In the genomic region with DNA sequence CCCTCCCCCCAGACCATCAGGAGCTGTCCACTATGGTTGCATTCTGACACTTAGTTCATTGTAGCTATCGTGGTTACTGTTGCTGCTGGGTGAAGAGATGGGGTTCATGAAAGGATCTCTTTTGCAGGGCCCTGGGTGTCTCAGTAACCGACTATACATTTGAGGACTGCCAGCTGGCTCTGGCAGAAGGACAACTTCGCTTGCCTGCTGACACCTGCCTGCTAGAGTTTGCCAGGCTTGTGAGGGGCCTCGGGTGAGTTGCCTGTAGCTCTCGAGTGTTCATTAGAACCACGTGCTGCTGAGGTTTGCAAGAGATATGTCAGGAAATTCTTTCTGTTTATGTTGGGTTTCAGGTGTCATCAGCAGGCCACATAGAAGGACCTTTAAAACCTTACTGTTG, we compare ENCODE assay signal across 31 mouse cellular contexts. TPM values are rescaled to one million over a fixed set of nuclear protein-coding genes. Genes with fewer than 3 reads are reported as not detected.
DNase-seq lines count a peak whose midpoint lies in the region; ATAC-seq lines count a peak whose summit lies in the region.
"Had no signal": no experiment of that assay in that cellular context is flagged by ENCODE, and none has a peak within 500 bp of the region (broad histone marks: within the 10 kb centered on the region; RNA-seq: fewer than 3 reads in every experiment).

No protein-coding gene starts in this region.

- no peaks in the 10 kb centered on the region for H3K4me1 ChIP-seq in forebrain, embryonic 11.5 days (replicated peaks; ENCODE audit: control insufficient read depth, insufficient read depth, low read length)
- H3K4me1 ChIP-seq in forebrain, embryonic 16.5 days (replicated peaks; ENCODE audit: control insufficient read depth, insufficient read depth, low read length): no peaks in the 10 kb centered on the region; the same call in 1 of the 2 replicates
- H3K4me1 ChIP-seq in intestine, embryonic 15.5 days (replicated peaks): no peaks in the 10 kb centered on the region
- H3K4me1 ChIP-seq: embryonic facial prominence, embryonic 15.5 days; limb, embryonic 10.5 days; midbrain, embryonic 12.5 days; stomach, embryonic 15.5 days had no signal

- H3K4me3 ChIP-seq in forebrain, embryonic 11.5 days (ENCODE audit: low read depth, low read length): no peak overlapping the region
- no peak overlapping the region for H3K4me3 ChIP-seq in forebrain, embryonic 16.5 days (replicated peaks; ENCODE audit: low read length)
- H3K4me3 ChIP-seq in intestine, embryonic 15.5 days (replicated peaks): no peak overlapping the region
- H3K4me3 ChIP-seq: embryonic facial prominence, embryonic 15.5 days; heart, embryonic 12.5 days; left cerebral cortex, adult 2 months; limb, embryonic 10.5 days; midbrain, embryonic 12.5 days; stomach, embryonic 15.5 days had no signal

- no peak overlapping the region for H3K4me2 ChIP-seq in forebrain, embryonic 11.5 days (ENCODE audit: low read depth, low read length, severe bottlenecking)
- H3K4me2 ChIP-seq in forebrain, embryonic 16.5 days (ENCODE audit: low read length): no peak overlapping the region
- H3K4me2 ChIP-seq in intestine, embryonic 15.5 days (replicated peaks): no peak overlapping the region
- H3K4me2 ChIP-seq: embryonic facial prominence, embryonic 15.5 days; heart, embryonic 12.5 days; midbrain, embryonic 12.5 days; stomach, embryonic 15.5 days had no signal

- no peak for ATAC-seq in forebrain, embryonic 11.5 days (replicated peaks; ENCODE audit: low FRiP score)
- ATAC-seq in forebrain, embryonic 16.5 days: no peak
- ATAC-seq in intestine, embryonic 15.5 days: no peak
- ATAC-seq: CD4-positive, CD25-positive, alpha-beta regulatory T cell, adult 4 months; lung, postnatal 0 days had no signal

- no peak overlapping the region for H3K9ac ChIP-seq in forebrain, embryonic 11.5 days (ENCODE audit: low read length)
- H3K9ac ChIP-seq in forebrain, embryonic 16.5 days (replicated peaks; ENCODE audit: low read depth, low read length): no peak overlapping the region
- H3K9ac ChIP-seq in intestine, embryonic 15.5 days: no peak overlapping the region
- H3K9ac ChIP-seq: embryonic facial prominence, embryonic 15.5 days; heart, embryonic 12.5 days; midbrain, embryonic 12.5 days; stomach, embryonic 15.5 days had no signal

- H3K27me3 ChIP-seq in forebrain, embryonic 11.5 days (ENCODE audit: control insufficient read depth, insufficient read depth, low read length): no peaks in the 10 kb centered on the region
- H3K27me3 ChIP-seq in forebrain, embryonic 16.5 days (replicated peaks; ENCODE audit: control insufficient read depth, insufficient read depth, low read length): no peaks in the 10 kb centered on the region
- H3K27me3 ChIP-seq in intestine, embryonic 15.5 days (replicated peaks): no peaks in the 10 kb centered on the region
- H3K27me3 ChIP-seq: embryonic facial prominence, embryonic 15.5 days; heart, embryonic 12.5 days; midbrain, embryonic 12.5 days; stomach, embryonic 15.5 days had no signal

- intact Hi-C loops in left cerebral cortex, postnatal 4 days (cut with DNase I): loop anchor here (5.0 kb wide), 2 partner anchors 83 to 97 kb away; no protein-coding TSS in a partner anchor

- peak; percentile 43 for DNase-seq in forebrain, embryonic 11.5 days (ENCODE audit: low spot score)
- peak; percentile 38 for DNase-seq in left cerebral cortex, postnatal 4 days
- DNase-seq in left cerebral cortex, adult 18-20 months (ENCODE audit: low spot score in 2 of 2): no peak
- peak; percentile 44 to 63 for DNase-seq in cerebellum, adult 18-20 months
- peak; percentile 27 to 42 for DNase-seq in cerebellum, postnatal 14 days
- DNase-seq in spleen, postnatal 36 days (ENCODE audit: low spot score in 2 of 2): no peak
- DNase-seq: adrenal gland, postnatal 14 days; heart, postnatal 10 days; kidney, adult 18-20 months; layer of hippocampus, adult 9-11 months; liver; right cerebral cortex, postnatal 4 days; thymus, postnatal 25 days had no signal

- H3K36me3 ChIP-seq in forebrain, embryonic 11.5 days (ENCODE audit: control insufficient read depth, insufficient read depth, low read length): no peaks in the 10 kb centered on the region; the same call in 1 of the 2 replicates
- H3K36me3 ChIP-seq in forebrain, embryonic 16.5 days (ENCODE audit: control insufficient read depth, insufficient read depth): peaks cover 8% of the 10 kb centered on the region
- peaks cover 19% of the 10 kb centered on the region for H3K36me3 ChIP-seq in intestine, embryonic 15.5 days

- H3K27ac ChIP-seq in forebrain, embryonic 11.5 days (ENCODE audit: low read depth, low read length): no peak overlapping the region
- H3K27ac ChIP-seq in forebrain, embryonic 16.5 days (ENCODE audit: low read length): no peak overlapping the region
- H3K27ac ChIP-seq in intestine, embryonic 15.5 days: no peak overlapping the region
- H3K27ac ChIP-seq: embryonic facial prominence, embryonic 15.5 days; left cerebral cortex, adult 2 months; limb, embryonic 10.5 days; midbrain, embryonic 12.5 days; stomach, embryonic 15.5 days had no signal

- WGBS in forebrain, embryonic 11.5 days: 87% methylated on average over 6 of the region's 6 CpGs
- WGBS in forebrain, embryonic 16.5 days: 67% methylated on average over 6 of the region's 6 CpGs
- WGBS in intestine, embryonic 15.5 days: 78% methylated on average over 6 of the region's 6 CpGs

- no peaks in the 10 kb centered on the region for H3K9me3 ChIP-seq in forebrain, embryonic 11.5 days (ENCODE audit: control insufficient read depth, low read length)
- H3K9me3 ChIP-seq in forebrain, embryonic 16.5 days (ENCODE audit: control insufficient read depth, low read length): no peaks in the 10 kb centered on the region
- no peaks in the 10 kb centered on the region for H3K9me3 ChIP-seq in intestine, embryonic 15.5 days
- H3K9me3 ChIP-seq: embryonic facial prominence, embryonic 15.5 days; heart, embryonic 12.5 days; limb, embryonic 10.5 days; midbrain, embryonic 12.5 days; stomach, embryonic 15.5 days had no signal

RNA-seq across cellular contexts. Expression of a gene that starts 26.7 kb away (rescaled TPM):
- polyA plus RNA-seq in forebrain, embryonic 11.5 days (2014; fragmentation: Nextera tagmentation; extraction: Ambion mirVana): 0.08 and 0.75 TPM in 2 replicates
- polyA plus RNA-seq in forebrain, embryonic 16.5 days (2015; fragmentation: Nextera tagmentation; extraction: Ambion mirVana): 0.14 and 1.1 TPM in 2 replicates
- under 1 TPM; 0.14 to 0.36 TPM for total RNA-seq in left cerebral cortex, postnatal 4 days (2021)
- under 1 TPM in 1 of 2 experiments, not detected in 1; 0.16 TPM for total RNA-seq in left cerebral cortex, adult 18-20 months (2021)
- polyA plus RNA-seq in intestine, embryonic 15.5 days (2015; fragmentation: Nextera tagmentation; extraction: Ambion mirVana): 0.34 and 0.41 TPM in 2 replicates
- total RNA-seq: common myeloid progenitor, adult 5-6 weeks; gastrocnemius, adult 8-10 months; heart, postnatal 10 days; megakaryocyte progenitor cell, adult 5-6 weeks; monocyte, adult 5-6 weeks had no signal
- polyA plus RNA-seq: CD4-positive, CD25-positive, alpha-beta regulatory T cell, adult 4 months; gonadal fat pad, adult 2 months; kidney, postnatal 0 days; large intestine, adult 2 months; limb, embryonic 10.5 days; neural tube, embryonic 11.5 days had no signal

RNA-seq across cellular contexts. Expression of a gene that starts 42.9 kb away (rescaled TPM):
- polyA plus RNA-seq in forebrain, embryonic 11.5 days (2014; fragmentation: Nextera tagmentation; extraction: Ambion mirVana): 64.3 and 68.0 TPM in 2 replicates
- 62.3 and 64.7 TPM in 2 replicates for polyA plus RNA-seq in forebrain, embryonic 16.5 days (2015; fragmentation: Nextera tagmentation; extraction: Ambion mirVana)
- 100 to 1,000 TPM in 1 of 2 experiments, 10 to 100 TPM in 1; 95.5 to 106 TPM for total RNA-seq in left cerebral cortex, postnatal 4 days (2021)
- 10 to 100 TPM; 45.9 to 48.0 TPM for total RNA-seq in left cerebral cortex, adult 18-20 months (2021)
- polyA plus RNA-seq in intestine, embryonic 15.5 days (2015; fragmentation: Nextera tagmentation; extraction: Ambion mirVana): 19.8 and 22.5 TPM in 2 replicates

Comparison
In these comparisons a context has a peak if more than half of its experiments do, and no peak if none do; other contexts are left out.
1. DNase-seq: peak in forebrain, embryonic 11.5 days (single experiment), left cerebral cortex, postnatal 4 days (single experiment), cerebellum, adult 18-20 months (2 of 2) and cerebellum, postnatal 14 days (2 of 2); none in left cerebral cortex, adult 18-20 months (0 of 2) and spleen, postnatal 36 days (0 of 2).